Mouse (Mus musculus) hindbrain, embryonic 14.5 days (tissue): ENCODE measurements around the gene Sh3pxd2a. TPM values are rescaled to one million over a fixed set of nuclear protein-coding genes. Genes with fewer than 3 reads are reported as not detected.
A peak's percentile ranks its signal among the peaks of the same experiment; 100 is the strongest.

Experiments
- ATAC-seq: fragments of 200-750 bp; cut with Nextera tagmentation; 2 replicates; pipeline ENCODE4 v1.8.0; 2017; ENCODE audit warnings: moderate number of reproducible peaks, mild to moderate bottlenecking, moderate TSS enrichment, moderate library complexity; ENCODE audit not compliant: low FRiP score
- DNase-seq: peaks from one replicate; pipeline ENCODE4 v3.0.0-alpha.2; 2015; ENCODE audit warnings: low spot score
- H3K27ac ChIP-seq: fragments of 300-500 bp; sonication (generic); 2 replicates; pipeline ENCODE4 v1.5.1; 2014; ENCODE audit warnings: mild to moderate bottlenecking, moderate library complexity
- H3K27me3 ChIP-seq: fragments of 300-500 bp; sonication (generic); 2 replicates; pipeline ENCODE4 v1.6.1; 2014; ENCODE audit warnings: mild to moderate bottlenecking, low read length, mixed read lengths; ENCODE audit not compliant: control insufficient read depth, insufficient read depth
- H3K36me3 ChIP-seq: fragments of 300-500 bp; sonication (generic); replicated peaks from 2 replicates; pipeline ENCODE4 v1.6.1; 2014; ENCODE audit not compliant: control insufficient read depth, insufficient read depth
- H3K4me1 ChIP-seq: fragments of 300-500 bp; sonication (generic); replicated peaks from 2 replicates; pipeline ENCODE4 v1.6.1; 2014; ENCODE audit warnings: antibody characterized with exemption, low read length, mixed read lengths; ENCODE audit not compliant: control insufficient read depth, insufficient read depth
- H3K4me2 ChIP-seq: fragments of 300-500 bp; sonication (generic); replicated peaks from 2 replicates; pipeline ENCODE4 v1.6.1; 2014; ENCODE audit warnings: mild to moderate bottlenecking, moderate library complexity
- H3K4me3 ChIP-seq: fragments of 300-500 bp; sonication (generic); replicated peaks from 2 replicates; pipeline ENCODE4 v1.5.1; 2014; ENCODE audit warnings: mild to moderate bottlenecking, low read length
- H3K9ac ChIP-seq: fragments of 300-500 bp; sonication (generic); 2 replicates; pipeline ENCODE4 v1.6.1; 2014
- H3K9me3 ChIP-seq: fragments of 300-500 bp; sonication (generic); 2 replicates; pipeline ENCODE4 v1.6.1; 2016; ENCODE audit warnings: low read length; ENCODE audit not compliant: control insufficient read depth
- WGBS: fragments of 180-500 bp; shearing (Covaris S2); extraction: QIAGEN DNeasy Blood & Tissue Kit; methylation state at CpG from one replicate; pipeline ENCODE4 v1.1.7; 2014; 5-methylcytosine and 5-hydroxymethylcytosine counted together
- polyA plus RNA-seq: library from polyadenylated mRNA; unstranded; fragments of >200 nt; fragmentation: Nextera tagmentation; extraction: Ambion mirVana; gene quantifications from 2 replicates; pipeline ENCODE4 v1.2.1, GENCODE M21; 2014

Gene Sh3pxd2a
- polyA plus RNA-seq, 1 experiment from 2014 or later = 2.8 TPM

- DNase-seq (no peak), ATAC-seq (no peak)
- H3K4me1 ChIP-seq = no peaks in the 10 kb centered on the region
- no peak overlapping the region for H3K4me3 ChIP-seq
- H3K9me3 ChIP-seq = no peaks in the 10 kb centered on the region
- no peaks in the 10 kb centered on the region for H3K27me3 ChIP-seq
- no peak overlapping the region for H3K27ac ChIP-seq
- no peak overlapping the region for H3K4me2 ChIP-seq
- 93% methylated on average over 18 of the region's 18 CpGs for WGBS
- H3K36me3 ChIP-seq = peaks cover 17% of the 10 kb centered on the region
- no peak overlapping the region for H3K9ac ChIP-seq
These were observed 198.0 kb downstream of the Sh3pxd2a start for GRCm38 (mm10) chr19:47266070-47266801.

- H3K27ac ChIP-seq = no peak overlapping the region
- peak; percentile 68; the same call in 1 of the 2 replicates for ATAC-seq
- H3K9ac ChIP-seq = no peak overlapping the region
- peak; percentile 81 for DNase-seq
- H3K27me3 ChIP-seq = no peaks in the 10 kb centered on the region
- H3K4me1 ChIP-seq = no peaks in the 10 kb centered on the region
- WGBS = 46% methylated on average over 11 of the region's 11 CpGs
- no peak overlapping the region for H3K4me3 ChIP-seq
- peaks cover 17% of the 10 kb centered on the region for H3K36me3 ChIP-seq
- H3K4me2 ChIP-seq = no peak overlapping the region
- no peaks in the 10 kb centered on the region for H3K9me3 ChIP-seq
These were observed 199.7 kb downstream of the Sh3pxd2a start for GRCm38 (mm10) chr19:47264322-47265092.

DNA sequence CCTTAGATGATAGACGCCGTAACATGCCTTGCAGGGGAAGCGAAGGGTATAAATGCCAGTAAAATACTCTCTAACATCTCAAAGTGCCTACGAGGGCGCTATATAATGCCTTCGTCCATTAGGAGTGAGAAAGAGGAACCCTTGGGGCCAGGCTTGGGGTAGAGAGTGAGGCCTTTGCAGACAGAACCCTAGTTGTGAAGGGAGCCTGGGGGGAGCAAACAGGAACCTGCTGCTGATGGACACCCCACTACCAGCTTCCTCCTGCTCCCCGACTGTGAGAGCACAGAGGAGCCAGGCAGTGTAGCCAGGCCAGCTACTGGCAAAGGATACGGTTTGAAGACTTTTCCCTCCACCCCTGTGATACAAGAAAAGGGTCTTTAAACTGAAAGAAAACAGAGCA, 200.6 kb downstream of the Sh3pxd2a start:
- ATAC-seq = no peak
- 93% methylated on average over 8 of the region's 8 CpGs for WGBS

DNA sequence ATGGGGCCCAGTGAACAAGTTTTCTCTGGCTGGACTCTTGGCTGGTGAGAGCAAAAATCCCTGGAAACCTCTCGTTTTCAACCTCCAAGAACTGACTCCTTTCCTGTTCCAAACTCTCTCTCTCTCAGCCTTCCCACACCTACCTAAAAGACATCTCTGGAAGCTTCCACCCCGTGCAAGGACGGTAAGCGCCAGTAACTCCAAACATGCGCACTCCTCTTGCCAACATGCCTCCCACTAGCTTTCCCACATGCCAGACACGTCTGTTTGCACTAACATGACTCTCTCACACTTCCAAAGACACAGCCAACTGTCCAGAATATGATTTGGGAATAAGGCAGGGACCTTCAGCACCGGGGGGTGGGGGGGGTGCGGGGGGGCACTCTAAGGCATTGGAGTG, 203.0 kb downstream of the Sh3pxd2a start:
- DNase-seq (no peak), ATAC-seq (no peak)
- Histone ChIP-seq H3K9me3 (no peaks in the 10 kb centered on the region), H3K9ac (no peak overlapping the region), H3K36me3 (no peaks in the 10 kb centered on the region), H3K4me3 (no peak overlapping the region), H3K27me3 (no peaks in the 10 kb centered on the region), H3K4me2 (no peak overlapping the region), H3K4me1 (no peaks in the 10 kb centered on the region), H3K27ac (no peak overlapping the region)
- 88% methylated on average over 8 of the region's 8 CpGs for WGBS

More for the DNA sequence above, 200.6 kb downstream of the Sh3pxd2a start:
- Histone ChIP-seq H3K4me3 (no peak overlapping the region), H3K4me1 (no peaks in the 10 kb centered on the region), H3K27ac (no peak overlapping the region), H3K9ac (no peak overlapping the region), H3K4me2 (no peak overlapping the region), H3K9me3 (no peaks in the 10 kb centered on the region), H3K36me3 (peaks cover 12% of the 10 kb centered on the region), H3K27me3 (no peaks in the 10 kb centered on the region)
- DNase-seq = no peak

DNA sequence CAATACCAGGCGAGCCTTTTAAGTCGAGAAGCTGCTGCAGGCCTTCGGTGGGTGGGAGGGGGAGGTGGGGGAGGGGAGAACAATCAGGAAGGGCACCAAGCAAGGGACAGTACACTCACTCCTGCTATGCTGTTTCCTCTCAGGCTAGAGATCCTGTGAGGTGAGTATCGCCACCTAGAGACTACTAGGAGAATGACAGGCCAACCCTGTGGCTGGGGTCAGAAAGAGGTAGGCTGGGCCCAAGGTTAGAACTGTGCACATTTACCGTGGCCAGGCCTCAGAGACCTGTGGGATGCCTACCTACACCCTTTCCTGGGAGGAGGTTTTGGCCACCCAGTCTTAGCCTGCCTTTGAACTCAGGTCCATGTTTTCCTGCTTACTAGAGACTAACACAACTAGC, 204.6 kb downstream of the Sh3pxd2a start:
- Histone ChIP-seq H3K27me3 (peaks cover 5% of the 10 kb centered on the region; the same call in 1 of the 2 replicates), H3K36me3 (no peaks in the 10 kb centered on the region), H3K27ac (no peak overlapping the region), H3K4me3 (no peak overlapping the region), H3K4me2 (no peak overlapping the region), H3K9me3 (no peaks in the 10 kb centered on the region), H3K4me1 (no peaks in the 10 kb centered on the region), H3K9ac (no peak overlapping the region)
- DNase-seq = peak; percentile 33
- 10% methylated on average over 5 of the region's 5 CpGs for WGBS
- ATAC-seq = 0 out of 2 replicates have a peak, but pooled peaks have one; percentile 18

DNA sequence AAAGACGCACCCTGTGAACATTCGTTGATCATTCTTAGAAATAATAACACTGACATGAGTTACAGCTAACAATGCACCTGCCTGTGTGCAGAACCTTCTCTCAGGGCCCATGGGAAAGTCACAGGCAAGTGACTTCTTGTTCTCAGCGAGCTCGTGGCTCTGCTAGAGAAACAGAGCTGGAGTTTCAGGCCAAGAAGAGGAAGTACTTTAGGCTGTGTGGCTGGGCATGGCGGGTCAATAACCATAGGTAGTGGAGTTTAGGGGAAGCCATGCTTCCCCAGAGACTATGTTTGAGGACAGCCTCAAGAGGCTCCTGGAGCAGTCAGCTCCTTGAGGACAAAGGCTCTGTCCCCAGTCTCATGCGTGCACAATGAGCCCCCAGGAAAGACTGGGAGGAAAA, 208.3 kb downstream of the Sh3pxd2a start:
- ATAC-seq = no peak
- WGBS = 84% methylated on average over 6 of the region's 6 CpGs

GRCm38 (mm10) chr19:47255036-47255435, 209.2 kb downstream of the Sh3pxd2a start:
- H3K4me2 ChIP-seq = no peak overlapping the region
- H3K36me3 ChIP-seq = no peaks in the 10 kb centered on the region
- peaks cover 43% of the 10 kb centered on the region for H3K27me3 ChIP-seq
- no peak overlapping the region for H3K4me3 ChIP-seq
- no peak overlapping the region for H3K9ac ChIP-seq
- ATAC-seq (no peak), DNase-seq (no peak)
- H3K9me3 ChIP-seq = no peaks in the 10 kb centered on the region
- H3K27ac ChIP-seq = no peak overlapping the region
- 71% methylated on average over 2 of the region's 2 CpGs for WGBS
- no peaks in the 10 kb centered on the region for H3K4me1 ChIP-seq

More for the DNA sequence above, 208.3 kb downstream of the Sh3pxd2a start:
- Histone ChIP-seq H3K9ac (no peak overlapping the region), H3K36me3 (no peaks in the 10 kb centered on the region), H3K4me1 (no peaks in the 10 kb centered on the region), H3K4me3 (no peak overlapping the region), H3K4me2 (no peak overlapping the region), H3K27me3 (peaks cover 40% of the 10 kb centered on the region), H3K27ac (no peak overlapping the region), H3K9me3 (no peaks in the 10 kb centered on the region)
- DNase-seq = no peak

GRCm38 (mm10) chr19:47253053-47253628, 211.1 kb downstream of the Sh3pxd2a start:
- Histone ChIP-seq H3K27ac (no peak overlapping the region), H3K27me3 (peaks cover 43% of the 10 kb centered on the region), H3K9ac (peak overlapping the region; percentile 16), H3K9me3 (no peaks in the 10 kb centered on the region), H3K4me3 (peak overlapping the region; percentile 31), H3K36me3 (no peaks in the 10 kb centered on the region), H3K4me1 (no peaks in the 10 kb centered on the region), H3K4me2 (peak overlapping the region; percentile 49)
- ATAC-seq = no peak
- DNase-seq = peak; percentile 45
- 4% methylated on average over 90 of the region's 90 CpGs for WGBS

DNA sequence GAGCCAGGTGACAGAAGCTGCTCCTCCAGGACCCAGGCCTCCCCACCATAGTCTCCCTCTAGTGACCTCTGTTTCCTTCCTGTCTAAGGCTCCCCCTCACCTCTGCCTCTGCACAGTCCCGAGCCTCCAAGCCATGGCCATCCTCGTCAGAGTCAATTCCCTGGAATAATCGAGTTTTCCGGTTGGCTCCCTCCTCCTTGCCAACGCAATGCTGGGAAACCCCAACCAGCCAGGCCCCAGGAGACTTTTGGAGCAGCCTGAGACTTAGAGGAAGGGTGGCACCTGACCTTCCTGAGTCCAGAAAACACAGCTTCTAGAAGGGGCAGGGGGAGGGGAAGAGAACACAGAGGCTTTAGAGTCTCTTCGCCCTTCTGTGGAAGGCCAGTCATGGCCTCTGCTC, 213.3 kb downstream of the Sh3pxd2a start:
- WGBS = 41% methylated on average over 6 of the region's 6 CpGs
- DNase-seq = no peak
- H3K27me3 ChIP-seq = peaks cover 43% of the 10 kb centered on the region

More for the DNA sequence above, 213.3 kb downstream of the Sh3pxd2a start:
- Histone ChIP-seq H3K36me3 (no peaks in the 10 kb centered on the region), H3K27ac (no peak overlapping the region), H3K9me3 (no peaks in the 10 kb centered on the region), H3K9ac (no peak overlapping the region), H3K4me2 (no peak overlapping the region), H3K4me3 (no peak overlapping the region), H3K4me1 (no peaks in the 10 kb centered on the region)
- ATAC-seq = no peak
